Mouse (Mus musculus) myocyte (in vitro differentiated cells): ENCODE results near the gene Tpt1.

Source experiments
- CEBPB ChIP-seq: IDR thresholded peaks from 2 replicates; pipeline ENCODE4 v1.6.1; 2011; ENCODE audit warnings: mild to moderate bottlenecking, moderate library complexity; ENCODE audit not compliant: poor library complexity, insufficient read depth, severe bottlenecking
- E2F4 ChIP-seq: IDR thresholded peaks from one replicate; pipeline ENCODE4 v1.6.1; 2011; ENCODE audit warnings: mild to moderate bottlenecking, control low read depth, moderate library complexity; ENCODE audit not compliant: insufficient read depth
- POLR2A ChIP-seq: IDR thresholded peaks from one replicate; pipeline ENCODE4 v1.6.1; 2011; ENCODE audit warnings: low read depth, mild to moderate bottlenecking, control low read depth, moderate library complexity; ENCODE audit not compliant: insufficient read length

DNA sequence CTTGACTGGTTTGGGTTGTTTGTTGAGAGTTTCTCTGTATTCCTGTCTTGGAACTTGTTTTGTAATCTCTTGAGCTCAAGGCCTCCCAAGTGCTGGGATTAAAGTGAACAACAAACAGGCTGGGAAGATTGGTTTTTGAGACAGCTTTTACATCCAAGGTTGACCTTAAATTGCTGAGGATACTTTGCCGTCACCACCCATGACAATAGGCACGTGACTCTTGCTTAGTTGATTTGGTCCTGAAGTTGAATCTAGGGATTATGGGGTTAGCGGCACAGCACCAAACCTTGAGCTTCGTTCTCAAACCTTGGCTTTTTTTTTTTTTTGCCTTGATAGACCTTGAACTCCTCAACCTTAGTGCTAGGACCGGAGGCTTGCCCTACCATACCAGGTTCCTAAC is 4.3 kb downstream of the Tpt1 start:
- TF ChIP-seq CEBPB, result no peak
- TF ChIP-seq POLR2A, result no peak
- TF ChIP-seq E2F4, result no peak
